Mouse (Mus musculus): ENCODE data around the gene Zfp108. TPM values are rescaled to one million over a fixed set of nuclear protein-coding genes. Genes with fewer than 3 reads are reported as not detected.
A peak's percentile ranks its signal among the peaks of the same experiment; 100 is the strongest.

Zfp108 gene
- polyA plus RNA-seq, 1 experiment from 2014 or later, result 4.9 TPM

- H3K9ac ChIP-seq (replicated peaks; ENCODE audit: low read length), result no peak overlapping the region
Observed at GRCm38 (mm10) chr7:24296386-24296785, 41.8 kb downstream of the Zfp108 start.

GRCm38 (mm10) chr7:24297361-24298095, 42.9 kb downstream of the Zfp108 start:
- Histone ChIP-seq H3K9me3 (ENCODE audit: low read length) (no peaks in the 10 kb centered on the region), H3K9ac (replicated peaks; ENCODE audit: low read length) (peak overlapping the region; percentile 88), H3K27ac (ENCODE audit: low read length) (no peak overlapping the region), H3K4me2 (replicated peaks; ENCODE audit: low read depth, low read length) (peak overlapping the region; percentile 89), H3K36me3 (ENCODE audit: insufficient read depth, low read length) (peaks cover 57% of the 10 kb centered on the region), H3K4me3 (ENCODE audit: low read length) (no peak overlapping the region; the same call in 1 of the 2 replicates), H3K27me3 (ENCODE audit: insufficient read depth, low read length) (no peaks in the 10 kb centered on the region), H3K4me1 (ENCODE audit: insufficient read depth, low read length) (peaks cover 19% of the 10 kb centered on the region)
- ATAC-seq (ENCODE audit: low FRiP score, low TSS enrichment), result no peak
- 91% methylated on average over 15 of the region's 15 CpGs for WGBS

More at GRCm38 (mm10) chr7:24296386-24296785, 41.8 kb downstream of the Zfp108 start:
- Histone ChIP-seq H3K4me1 (ENCODE audit: insufficient read depth, low read length) (peaks cover 19% of the 10 kb centered on the region), H3K27me3 (ENCODE audit: insufficient read depth, low read length) (no peaks in the 10 kb centered on the region), H3K4me2 (replicated peaks; ENCODE audit: low read depth, low read length) (no peak overlapping the region), H3K9me3 (ENCODE audit: low read length) (peaks cover 7% of the 10 kb centered on the region; the same call in 1 of the 2 replicates), H3K4me3 (ENCODE audit: low read length) (no peak overlapping the region), H3K36me3 (ENCODE audit: insufficient read depth, low read length) (peaks cover 61% of the 10 kb centered on the region), H3K27ac (ENCODE audit: low read length) (no peak overlapping the region)
- 96% methylated on average over 7 of the region's 7 CpGs for WGBS
- ATAC-seq (ENCODE audit: low FRiP score, low TSS enrichment), result no peak

GRCm38 (mm10) chr7:24298635-24298972, 44.0 kb downstream of the Zfp108 start:
- no peaks in the 10 kb centered on the region for H3K9me3 ChIP-seq (ENCODE audit: low read length)
- peak overlapping the region; percentile 89 for H3K4me2 ChIP-seq (replicated peaks; ENCODE audit: low read depth, low read length)
- H3K27ac ChIP-seq (ENCODE audit: low read length), result peak overlapping the region; percentile 97
- peaks cover 57% of the 10 kb centered on the region for H3K36me3 ChIP-seq (ENCODE audit: insufficient read depth, low read length)
- H3K9ac ChIP-seq (replicated peaks; ENCODE audit: low read length), result peak overlapping the region; percentile 88
- peaks cover 19% of the 10 kb centered on the region for H3K4me1 ChIP-seq (ENCODE audit: insufficient read depth, low read length)
- peak overlapping the region; percentile 76 for H3K4me3 ChIP-seq (ENCODE audit: low read length)
- no peaks in the 10 kb centered on the region for H3K27me3 ChIP-seq (ENCODE audit: insufficient read depth, low read length)
- under 1% methylated on average over 10 of the region's 12 CpGs for WGBS
- ATAC-seq (ENCODE audit: low FRiP score, low TSS enrichment), result peak; percentile 23

- 0% methylated on average over 41 of the region's 47 CpGs for WGBS
- Histone ChIP-seq H3K27ac (ENCODE audit: low read length) (peak overlapping the region; percentile 97), H3K4me2 (replicated peaks; ENCODE audit: low read depth, low read length) (peak overlapping the region; percentile 89), H3K36me3 (ENCODE audit: insufficient read depth, low read length) (peaks cover 52% of the 10 kb centered on the region), H3K4me1 (ENCODE audit: insufficient read depth, low read length) (peaks cover 19% of the 10 kb centered on the region), H3K9me3 (ENCODE audit: low read length) (no peaks in the 10 kb centered on the region), H3K4me3 (ENCODE audit: low read length) (peak overlapping the region; percentile 76), H3K9ac (replicated peaks; ENCODE audit: low read length) (peak overlapping the region; percentile 88), H3K27me3 (ENCODE audit: insufficient read depth, low read length) (no peaks in the 10 kb centered on the region)
- ATAC-seq (ENCODE audit: low FRiP score, low TSS enrichment), result peak; percentile 90
Observed at GRCm38 (mm10) chr7:24298973-24299708, 44.5 kb downstream of the Zfp108 start.

- H3K27ac ChIP-seq (ENCODE audit: low read length), result peak overlapping the region; percentile 97
- H3K9ac ChIP-seq (replicated peaks; ENCODE audit: low read length), result peak overlapping the region; percentile 88
- peak overlapping the region; percentile 89 for H3K4me2 ChIP-seq (replicated peaks; ENCODE audit: low read depth, low read length)
- peak; percentile 14; the same call in 1 of the 2 replicates for ATAC-seq (ENCODE audit: low FRiP score, low TSS enrichment)
- peaks cover 44% of the 10 kb centered on the region for H3K36me3 ChIP-seq (ENCODE audit: insufficient read depth, low read length)
- no peaks in the 10 kb centered on the region for H3K27me3 ChIP-seq (ENCODE audit: insufficient read depth, low read length)
- peaks cover 19% of the 10 kb centered on the region for H3K4me1 ChIP-seq (ENCODE audit: insufficient read depth, low read length)
- H3K4me3 ChIP-seq (ENCODE audit: low read length), result peak overlapping the region; percentile 76
- WGBS, result 2% methylated on average over 18 of the region's 18 CpGs
- H3K9me3 ChIP-seq (ENCODE audit: low read length), result no peaks in the 10 kb centered on the region
Observed at GRCm38 (mm10) chr7:24299823-24300481, 45.4 kb downstream of the Zfp108 start.

GRCm38 (mm10) chr7:24300771-24301282, 46.2 kb downstream of the Zfp108 start, which contains the start of gene Zfp61:
TSS of gene Zfp61 (minus strand) at chr7:24301232.
- Histone ChIP-seq H3K27ac (ENCODE audit: low read length) (peak within 1 kb of the TSS; percentile 81), H3K4me3 (ENCODE audit: low read length) (peak within 1 kb of the TSS; percentile 76), H3K4me2 (replicated peaks; ENCODE audit: low read depth, low read length) (peak within 1 kb of the TSS; percentile 89), H3K4me1 (ENCODE audit: insufficient read depth, low read length) (peaks cover 19% of the 10 kb centered on the region), H3K36me3 (ENCODE audit: insufficient read depth, low read length) (peaks cover 35% of the 10 kb centered on the region), H3K27me3 (ENCODE audit: insufficient read depth, low read length) (no peaks in the 10 kb centered on the region), H3K9ac (replicated peaks; ENCODE audit: low read length) (peak within 1 kb of the TSS; percentile 88), H3K9me3 (ENCODE audit: low read length) (no peaks in the 10 kb centered on the region)
- 1% methylated on average over 13 of the region's 13 CpGs for WGBS
- peak; percentile 85 for ATAC-seq (ENCODE audit: low FRiP score, low TSS enrichment)

Other genes starting within 250 kb of the Zfp108 start
- gene Vmn1r183, start 201.5 kb upstream of the Zfp108 start, polyA plus RNA-seq (2015; fragmentation: Nextera tagmentation; extraction: Ambion mirVana), result not detected in 2 replicates
- gene Zfp180, start 172.9 kb upstream of the Zfp108 start, polyA plus RNA-seq (2015; fragmentation: Nextera tagmentation; extraction: Ambion mirVana), result 24.6 and 25.0 TPM in 2 replicates
- 6.3 and 8.4 TPM in 2 replicates for gene Zfp112, start 142.5 kb upstream of the Zfp108 start, polyA plus RNA-seq (2015; fragmentation: Nextera tagmentation; extraction: Ambion mirVana)
- 19.0 and 19.3 TPM in 2 replicates for gene Zfp235, start 120.6 kb upstream of the Zfp108 start, polyA plus RNA-seq (2015; fragmentation: Nextera tagmentation; extraction: Ambion mirVana)
- gene Zfp114, start 79.7 kb upstream of the Zfp108 start, polyA plus RNA-seq (2015; fragmentation: Nextera tagmentation; extraction: Ambion mirVana), result 6.1 and 6.9 TPM in 2 replicates
- gene Zfp111, start 43.4 kb upstream of the Zfp108 start, polyA plus RNA-seq (2015; fragmentation: Nextera tagmentation; extraction: Ambion mirVana), result 11.8 and 13.1 TPM in 2 replicates
- gene Zfp109, start 17.2 kb upstream of the Zfp108 start, polyA plus RNA-seq (2015; fragmentation: Nextera tagmentation; extraction: Ambion mirVana), result 6.3 and 6.9 TPM in 2 replicates
- 12.1 and 14.1 TPM in 2 replicates for gene Zfp93, start 15.6 kb downstream of the Zfp108 start, polyA plus RNA-seq (2015; fragmentation: Nextera tagmentation; extraction: Ambion mirVana)
- gene Zfp61, start 46.4 kb downstream of the Zfp108 start, polyA plus RNA-seq (2015; fragmentation: Nextera tagmentation; extraction: Ambion mirVana), result 43.5 and 44.0 TPM in 2 replicates
- 12.8 and 13.9 TPM in 2 replicates for gene Zfp94, start 61.9 kb downstream of the Zfp108 start, polyA plus RNA-seq (2015; fragmentation: Nextera tagmentation; extraction: Ambion mirVana)
- gene Tescl, start 79.1 kb downstream of the Zfp108 start, polyA plus RNA-seq (2015; fragmentation: Nextera tagmentation; extraction: Ambion mirVana), result 0.19 and 0.42 TPM in 2 replicates
- not detected in 2 replicates for gene Lypd5, start 94.4 kb downstream of the Zfp108 start, polyA plus RNA-seq (2015; fragmentation: Nextera tagmentation; extraction: Ambion mirVana)
- gene Kcnn4, start 115.5 kb downstream of the Zfp108 start, polyA plus RNA-seq (2015; fragmentation: Nextera tagmentation; extraction: Ambion mirVana), result 4.4 and 4.9 TPM in 2 replicates
- gene Smg9, start 144.8 kb downstream of the Zfp108 start, polyA plus RNA-seq (2015; fragmentation: Nextera tagmentation; extraction: Ambion mirVana), result 28.3 and 31.9 TPM in 2 replicates
- not detected in 2 replicates for gene Irgc1, start 197.5 kb downstream of the Zfp108 start, polyA plus RNA-seq (2015; fragmentation: Nextera tagmentation; extraction: Ambion mirVana)
- 16.3 and 18.5 TPM in 2 replicates for gene Plaur, start 207.7 kb downstream of the Zfp108 start, polyA plus RNA-seq (2015; fragmentation: Nextera tagmentation; extraction: Ambion mirVana)
- 4.3 and 6.6 TPM in 2 replicates for gene Cadm4, start 227.2 kb downstream of the Zfp108 start, polyA plus RNA-seq (2015; fragmentation: Nextera tagmentation; extraction: Ambion mirVana)